Mouse (Mus musculus) common myeloid progenitor, adult 5-6 weeks (primary cell): ENCODE measurements at regions not wholly inside any gene's neighbourhood (a gene's known extent, or its start where the extent isn't known, plus 50 kb on each side); places are given as distances from the start of the nearest gene placed in this dataset.

Experiments
- ATAC-seq: replicated peaks from 2 replicates; pipeline ENCODE4 v1.8.0; 2016; ENCODE audit warnings: low read depth, mild to moderate bottlenecking, moderate TSS enrichment, inconsistent platforms; ENCODE audit not compliant: poor library complexity, severe bottlenecking

GRCm38 (mm10) chr1:184608338-184608737 lies 124.1 kb downstream of the Hlx start:
- no peak for ATAC-seq

GRCm38 (mm10) chr1:184606541-184606940 lies 125.9 kb downstream of the Hlx start:
- ATAC-seq: no peak

GRCm38 (mm10) chr1:184605666-184606065 lies 126.8 kb downstream of the Hlx start:
- no peak for ATAC-seq

GRCm38 (mm10) chr1:184603136-184603535 lies 129.3 kb downstream of the Hlx start:
- no peak for ATAC-seq

- no peak for ATAC-seq
Measured at GRCm38 (mm10) chr1:184595449-184595848, 137.0 kb downstream of the Hlx start.

- ATAC-seq: 0 out of 2 replicates have a peak, but pooled peaks have one; percentile 42
Measured at GRCm38 (mm10) chr1:184590634-184591033, 141.8 kb downstream of the Hlx start.

- ATAC-seq: 0 out of 2 replicates have a peak, but pooled peaks have one; percentile 29
Measured at GRCm38 (mm10) chr1:184589277-184589676, 143.1 kb downstream of the Hlx start.

- ATAC-seq: no peak
Measured at GRCm38 (mm10) chr1:184584505-184584874, 147.9 kb downstream of the Hlx start.

GRCm38 (mm10) chr1:184583751-184584504 lies 148.5 kb downstream of the Hlx start:
- no peak for ATAC-seq

- ATAC-seq: no peak
Measured at GRCm38 (mm10) chr1:184579475-184579874, 152.9 kb downstream of the Hlx start.

- ATAC-seq: no peak
Measured at GRCm38 (mm10) chr1:184576527-184576926, 155.9 kb downstream of the Hlx start.

GRCm38 (mm10) chr1:184573325-184573724 lies 159.1 kb downstream of the Hlx start:
- ATAC-seq: peak; percentile 88

GRCm38 (mm10) chr1:184570681-184571080 lies 161.7 kb downstream of the Hlx start:
- no peak for ATAC-seq

- ATAC-seq: peak; percentile 77
Measured at GRCm38 (mm10) chr1:184562926-184563325, 169.5 kb downstream of the Hlx start.

- ATAC-seq: peak; percentile 79
Measured at GRCm38 (mm10) chr1:184562239-184562638, 170.2 kb downstream of the Hlx start.

- ATAC-seq: no peak
Measured at GRCm38 (mm10) chr1:184559543-184559942, 172.9 kb downstream of the Hlx start.

GRCm38 (mm10) chr1:184553791-184554190 lies 178.6 kb downstream of the Hlx start:
- no peak for ATAC-seq

- no peak for ATAC-seq
Measured at GRCm38 (mm10) chr1:184550491-184550890, 181.9 kb downstream of the Hlx start.

- no peak for ATAC-seq
Measured at GRCm38 (mm10) chr1:184547650-184548235, 184.7 kb downstream of the Hlx start.

- no peak for ATAC-seq
Measured at GRCm38 (mm10) chr1:184546140-184546661, 186.2 kb downstream of the Hlx start.

GRCm38 (mm10) chr1:184545111-184545510 lies 187.3 kb downstream of the Hlx start:
- ATAC-seq: no peak
